Mouse (Mus musculus) kidney, postnatal 0 days (tissue): Measurements from ENCODE around the gene Vangl1. TPM values are rescaled to one million over a fixed set of nuclear protein-coding genes. Genes with fewer than 3 reads are reported as not detected.
"Not testable (repeated sequence)": the region's sequence is repeated elsewhere in the genome, so short reads cannot be mapped to it uniquely, and the experiment has no call there.

ENCODE experiments used
- ATAC-seq: fragments of 200-750 bp; cut with Nextera tagmentation; replicated peaks from 2 replicates; pipeline ENCODE4 v1.8.0; 2017; ENCODE audit warnings: low read depth, moderate number of reproducible peaks, moderate TSS enrichment, moderate library complexity; ENCODE audit not compliant: low FRiP score
- DNase-seq: peaks from one replicate; pipeline ENCODE4 v3.0.0-alpha.2; 2016; ENCODE audit warnings: low spot score
- H3K27ac ChIP-seq: fragments of 300-500 bp; sonication (generic); 2 replicates; pipeline ENCODE4 v1.5.1; 2014; ENCODE audit warnings: mild to moderate bottlenecking
- H3K27me3 ChIP-seq: fragments of 300-500 bp; sonication (generic); 2 replicates; pipeline ENCODE4 v1.6.1; 2014; ENCODE audit warnings: low read length, mixed read lengths; ENCODE audit not compliant: insufficient read depth
- H3K36me3 ChIP-seq: fragments of 300-500 bp; sonication (generic); 2 replicates; pipeline ENCODE4 v1.6.1; 2014; ENCODE audit warnings: low read length, mixed read lengths; ENCODE audit not compliant: insufficient read depth
- H3K4me1 ChIP-seq: fragments of 300-500 bp; sonication (generic); replicated peaks from 2 replicates; pipeline ENCODE4 v1.6.1; 2014; ENCODE audit warnings: antibody characterized with exemption, low read length, mixed read lengths; ENCODE audit not compliant: insufficient read depth
- H3K4me2 ChIP-seq: fragments of 300-500 bp; sonication (generic); 2 replicates; pipeline ENCODE4 v1.6.1; 2014; ENCODE audit warnings: mild to moderate bottlenecking, low read length, moderate library complexity, mixed read lengths
- H3K4me3 ChIP-seq: fragments of 300-500 bp; sonication (generic); replicated peaks from 2 replicates; pipeline ENCODE4 v1.5.1; 2014; ENCODE audit warnings: low read depth, low read length
- H3K9ac ChIP-seq: fragments of 300-500 bp; sonication (generic); 2 replicates; pipeline ENCODE4 v1.6.1; 2014; ENCODE audit warnings: low read depth, low read length
- H3K9me3 ChIP-seq: fragments of 300-500 bp; sonication (generic); replicated peaks from 2 replicates; pipeline ENCODE4 v1.6.1; 2016; ENCODE audit warnings: low read length, inconsistent platforms, mixed read lengths
- CTCF ChIP-seq: IDR thresholded peaks from 2 replicates; pipeline ENCODE4 v1.5.1; 2016; ENCODE audit warnings: antibody characterized with exemption, low read depth, mild to moderate bottlenecking, moderate library complexity
- WGBS: fragments of 180-500 bp; shearing (Covaris S2); extraction: QIAGEN DNeasy Blood & Tissue Kit; methylation state at CpG from one replicate; pipeline ENCODE4 v1.1.7; 2014; 5-methylcytosine and 5-hydroxymethylcytosine counted together
- polyA plus RNA-seq: library from polyadenylated mRNA; unstranded; fragments of >200 nt; fragmentation: Nextera tagmentation; extraction: Ambion mirVana; gene quantifications from 2 replicates; pipeline ENCODE4 v1.2.1, GENCODE M21; 2015

Vangl1 gene
- polyA plus RNA-seq, 1 experiment from 2014 or later = 12.8 TPM

DNA sequence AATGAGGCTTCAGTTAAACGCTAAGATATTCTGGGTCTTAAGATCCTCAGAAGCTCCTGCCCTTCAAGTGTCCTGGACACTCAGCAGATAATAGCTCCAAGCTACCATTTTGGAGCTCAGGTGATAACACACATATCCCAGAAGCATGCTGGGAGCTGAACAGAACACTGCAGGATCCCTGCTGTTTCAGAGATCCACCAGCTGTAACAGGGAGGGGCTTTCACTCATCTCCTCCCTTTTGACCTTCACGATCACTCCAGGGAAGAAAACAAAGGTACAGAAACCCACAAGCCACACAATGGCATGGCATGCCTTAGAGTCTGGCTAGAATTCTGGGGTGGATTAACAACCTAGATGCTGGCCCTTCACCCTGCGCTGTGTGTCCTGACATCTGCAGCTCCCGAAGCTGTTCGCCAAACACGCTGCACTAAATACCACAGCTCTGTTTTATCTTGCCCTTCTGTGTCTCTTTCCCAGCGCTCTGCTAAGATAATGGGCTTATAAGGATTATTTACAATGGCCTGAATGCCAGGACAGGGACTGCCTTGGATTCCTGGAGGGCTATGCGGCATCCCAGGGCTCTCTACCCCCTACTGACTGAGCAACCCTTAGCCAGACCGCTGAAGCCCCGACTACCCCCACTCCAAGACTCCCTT, 36.8 kb downstream of the Vangl1 start:
- Histone ChIP-seq H3K9me3 (no peaks in the 10 kb centered on the region), H3K4me3 (no peak overlapping the region), H3K27me3 (no peaks in the 10 kb centered on the region), H3K36me3 (peaks cover 20% of the 10 kb centered on the region; the same call in 1 of the 2 replicates), H3K27ac (no peak overlapping the region), H3K4me1 (peaks cover 5% of the 10 kb centered on the region; the same call in 1 of the 2 replicates), H3K9ac (no peak overlapping the region), H3K4me2 (no peak overlapping the region)
- DNase-seq (no peak), ATAC-seq (no peak)
- WGBS = 38% methylated on average over 10 of the region's 10 CpGs
- TF ChIP-seq CTCF = no peak

GRCm38 (mm10) chr3:102166794-102167193, 37.7 kb downstream of the Vangl1 start:
- no peak overlapping the region for H3K27ac ChIP-seq
- ATAC-seq = no peak
- H3K9me3 ChIP-seq = no peaks in the 10 kb centered on the region
- H3K4me2 ChIP-seq = no peak overlapping the region
- TF ChIP-seq CTCF = no peak
- 89% methylated on average over 8 of the region's 8 CpGs for WGBS
- peaks cover 20% of the 10 kb centered on the region; the same call in 1 of the 2 replicates for H3K36me3 ChIP-seq
- peaks cover 5% of the 10 kb centered on the region; the same call in 1 of the 2 replicates for H3K4me1 ChIP-seq
- no peak overlapping the region for H3K9ac ChIP-seq
- H3K4me3 ChIP-seq = no peak overlapping the region
- DNase-seq = no peak
- H3K27me3 ChIP-seq = no peaks in the 10 kb centered on the region

DNA sequence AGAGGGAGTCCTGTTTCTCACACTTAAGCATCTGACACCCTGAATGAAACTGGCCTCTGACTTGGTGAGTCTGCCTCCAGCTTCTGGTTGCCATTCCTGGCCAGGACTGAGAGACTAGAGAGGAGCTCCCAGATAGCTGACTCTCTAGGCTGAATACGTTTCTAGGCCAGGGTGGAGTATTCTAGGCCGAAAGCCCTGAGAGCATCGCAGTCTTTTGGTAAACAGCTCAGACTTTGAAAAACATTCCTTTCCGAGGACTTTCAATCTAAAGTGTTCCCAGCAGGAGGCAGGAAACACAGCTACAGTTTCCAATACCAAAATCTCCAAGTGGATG, 38.2 kb downstream of the Vangl1 start:
- TF ChIP-seq CTCF = no peak
- Histone ChIP-seq H3K27me3 (no peaks in the 10 kb centered on the region), H3K4me2 (no peak overlapping the region), H3K36me3 (peaks cover 23% of the 10 kb centered on the region; the same call in 1 of the 2 replicates), H3K27ac (no peak overlapping the region), H3K9me3 (no peaks in the 10 kb centered on the region), H3K4me1 (peaks cover 5% of the 10 kb centered on the region; the same call in 1 of the 2 replicates), H3K9ac (no peak overlapping the region), H3K4me3 (no peak overlapping the region)
- DNase-seq = no peak
- no peak for ATAC-seq
- 84% methylated on average over 4 of the region's 4 CpGs for WGBS

- H3K9me3 ChIP-seq = no peaks in the 10 kb centered on the region
Measured at GRCm38 (mm10) chr3:102165536-102166286, 38.8 kb downstream of the Vangl1 start.

DNA sequence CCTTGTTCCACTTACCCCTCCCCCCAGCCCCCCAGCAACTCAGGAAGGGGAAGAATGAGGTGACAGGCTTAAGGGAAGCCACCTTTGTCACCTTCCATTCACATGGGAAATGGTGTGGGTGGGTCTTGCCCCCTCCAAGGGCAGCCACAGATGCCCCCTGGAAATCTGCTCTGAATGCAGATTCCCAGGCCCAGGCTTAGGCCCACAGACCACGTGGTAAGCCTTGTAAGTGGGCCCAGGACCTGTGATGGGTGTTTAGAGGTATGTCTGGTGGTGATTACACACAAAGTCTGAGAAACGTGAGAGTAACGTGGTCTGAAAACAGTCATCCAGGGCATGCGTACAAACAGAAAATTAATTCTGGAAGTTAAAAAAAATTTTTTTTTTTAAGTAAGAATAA, 39.6 kb downstream of the Vangl1 start:
- DNase-seq = no peak
- Histone ChIP-seq H3K27me3 (no peaks in the 10 kb centered on the region), H3K9ac (no peak overlapping the region), H3K4me3 (no peak overlapping the region), H3K4me2 (no peak overlapping the region), H3K4me1 (peaks cover 5% of the 10 kb centered on the region; the same call in 1 of the 2 replicates), H3K36me3 (peaks cover 30% of the 10 kb centered on the region; the same call in 1 of the 2 replicates), H3K9me3 (no peaks in the 10 kb centered on the region), H3K27ac (no peak overlapping the region)
- no peak for ATAC-seq
- no peak for TF ChIP-seq CTCF
- 76% methylated on average over 4 of the region's 4 CpGs for WGBS

More at GRCm38 (mm10) chr3:102165536-102166286, 38.8 kb downstream of the Vangl1 start:
- WGBS = 66% methylated on average over 21 of the region's 21 CpGs
- H3K9ac ChIP-seq = no peak overlapping the region
- H3K4me2 ChIP-seq = no peak overlapping the region
- H3K4me3 ChIP-seq = no peak overlapping the region
- H3K36me3 ChIP-seq = peaks cover 28% of the 10 kb centered on the region; the same call in 1 of the 2 replicates
- DNase-seq = no peak
- H3K27me3 ChIP-seq = no peaks in the 10 kb centered on the region
- H3K27ac ChIP-seq = no peak overlapping the region
- ATAC-seq = no peak
- H3K4me1 ChIP-seq = peaks cover 5% of the 10 kb centered on the region; the same call in 1 of the 2 replicates
- TF ChIP-seq CTCF = no peak

DNA sequence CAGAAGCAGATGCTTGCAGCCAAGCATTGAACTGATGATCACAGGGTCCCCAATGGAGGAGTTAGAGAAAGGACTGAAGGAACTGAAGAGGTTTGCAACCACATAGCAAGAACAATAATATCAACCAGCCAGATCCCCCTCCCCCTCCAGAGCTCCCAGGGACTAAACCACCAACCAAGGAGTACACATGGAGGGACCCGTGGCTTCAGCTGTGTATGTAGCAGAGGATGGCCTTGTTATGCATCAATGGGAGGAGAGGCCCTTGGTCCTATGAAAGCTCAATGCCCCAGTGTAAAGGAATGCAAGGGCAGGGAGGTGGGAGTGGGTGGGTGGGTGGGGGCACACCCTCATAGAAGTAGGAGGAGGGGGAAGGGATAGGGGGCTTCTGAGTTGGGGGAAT, 40.6 kb downstream of the Vangl1 start:
- ATAC-seq, DNase-seq, H3K4me2 ChIP-seq, H3K27me3 ChIP-seq, H3K27ac ChIP-seq, H3K9me3 ChIP-seq, H3K9ac ChIP-seq, H3K4me1 ChIP-seq, H3K4me3 ChIP-seq: not testable (repeated sequence)
- WGBS = 86% methylated on average over 1 of the region's 1 CpGs
- peaks cover 30% of the 10 kb centered on the region; the same call in 1 of the 2 replicates for H3K36me3 ChIP-seq
